Mouse (Mus musculus) megakaryocyte progenitor cell, adult 5-6 weeks (primary cell): Measurements from ENCODE around the gene Lrrc8a. TPM values are rescaled to one million over a fixed set of nuclear protein-coding genes. Genes with fewer than 3 reads are reported as not detected.

Experiments
- ATAC-seq: replicated peaks from 2 replicates; pipeline ENCODE4 v1.8.0; 2016; ENCODE audit warnings: mild to moderate bottlenecking, moderate TSS enrichment, inconsistent platforms; ENCODE audit not compliant: poor library complexity
- total RNA-seq, 2 experiments: library from RNA; stranded (forward) in 1 of 2; stranded (reverse) in 1 of 2; fragments of 157-497, 149-512 nt in 1 of 2; fragments of 200-1000 nt in 1 of 2; gene quantifications; 2 replicates each; pipeline versions ENCODE4 v1.2.3 to v1.2.4; 2015 to 2017

The Lrrc8a gene
- total RNA-seq, 2 experiments from 2014 or later: 7.4 to 11.7 TPM

DNA sequence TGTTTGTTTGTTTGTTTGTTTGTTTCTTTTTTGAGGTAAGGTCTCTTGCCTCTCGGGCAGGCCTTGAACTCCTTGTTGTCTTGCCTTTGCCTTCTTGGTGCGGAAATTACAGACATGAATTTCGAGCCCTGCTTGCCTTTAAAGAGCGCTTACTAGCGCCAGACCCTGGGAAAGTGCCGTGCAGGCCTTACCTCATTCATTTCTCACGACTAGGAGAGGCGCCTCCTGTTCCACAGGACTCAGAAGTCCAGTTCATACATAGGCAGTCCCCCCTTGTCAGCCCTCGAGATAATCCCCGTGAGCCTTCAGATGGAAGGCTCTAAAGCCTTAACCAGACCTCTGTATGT is 49.5 kb downstream of the Lrrc8a start:
- ATAC-seq: peak; percentile 24; the same call in 1 of the 2 replicates

DNA sequence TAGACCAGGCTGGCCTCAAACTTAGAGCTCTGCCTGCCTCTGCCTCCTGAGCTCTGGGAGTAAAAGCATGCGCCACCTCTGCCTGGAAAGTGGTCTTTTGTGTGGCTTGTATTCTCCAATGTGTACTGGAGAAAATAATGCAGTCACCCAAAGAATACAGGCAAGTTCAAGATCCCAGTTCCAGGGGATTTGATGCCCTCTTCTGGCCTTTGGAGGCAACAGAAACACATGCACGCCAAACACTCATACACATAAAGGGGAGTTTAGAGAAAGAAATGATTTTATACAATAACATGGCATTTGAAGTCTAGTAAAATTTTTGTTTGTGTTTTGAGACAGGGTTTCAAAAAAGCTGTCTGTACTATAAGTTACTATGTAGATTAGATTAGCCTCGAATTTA is 62.0 kb downstream of the Lrrc8a start:
- no peak for ATAC-seq

- ATAC-seq: no peak
Measured at GRCm38 (mm10) chr2:30299966-30300365, 62.5 kb downstream of the Lrrc8a start.

DNA sequence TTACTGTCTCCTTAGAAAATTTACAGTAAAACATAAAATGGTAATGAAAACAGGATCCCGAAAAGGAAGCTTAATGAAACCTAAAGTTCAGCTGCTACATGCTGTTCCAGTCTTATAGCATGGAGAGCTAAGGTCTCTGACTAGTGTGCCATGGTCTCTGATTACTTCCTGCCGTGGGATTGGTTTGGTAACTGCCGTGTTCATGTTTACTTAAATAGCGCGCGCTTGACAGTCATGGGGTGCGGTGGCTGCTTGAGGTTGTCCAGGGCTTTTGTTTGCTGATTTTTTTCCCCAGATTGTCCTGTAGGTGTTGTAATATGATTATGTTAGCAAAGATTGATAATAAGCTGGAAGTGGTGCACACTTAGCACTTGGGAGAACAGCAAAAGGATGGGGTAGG is 68.6 kb downstream of the Lrrc8a start:
- ATAC-seq: no peak

- peak; percentile 93 for ATAC-seq
Measured at GRCm38 (mm10) chr2:30309351-30309750, 71.8 kb downstream of the Lrrc8a start.

- no peak for ATAC-seq
Measured at GRCm38 (mm10) chr2:30311481-30311880, 74.0 kb downstream of the Lrrc8a start.

Other genes starting within 250 kb of the Lrrc8a start
- gene Wdr34, start 188.8 kb upstream of the Lrrc8a start, total RNA-seq (2015): 9.5 and 18.5 TPM in 2 replicates
- gene Wdr34, start 188.8 kb upstream of the Lrrc8a start, total RNA-seq (2017): 9.4 and 10.3 TPM in 2 replicates
- gene Set, start 180.3 kb upstream of the Lrrc8a start, total RNA-seq (2015): 465 and 470 TPM in 2 replicates
- gene Set, start 180.3 kb upstream of the Lrrc8a start, total RNA-seq (2017): 1,489 and 2,093 TPM in 2 replicates
- 3.1 and 3.6 TPM in 2 replicates for gene Pkn3, start 160.0 kb upstream of the Lrrc8a start, total RNA-seq (2015)
- 7.9 and 10.2 TPM in 2 replicates for gene Pkn3, start 160.0 kb upstream of the Lrrc8a start, total RNA-seq (2017)
- gene Zdhhc12, start 144.1 kb upstream of the Lrrc8a start, total RNA-seq (2015): 17.4 and 18.2 TPM in 2 replicates
- 10.7 and 13.3 TPM in 2 replicates for gene Zdhhc12, start 144.1 kb upstream of the Lrrc8a start, total RNA-seq (2017)
- gene Zer1, start 113.1 kb upstream of the Lrrc8a start, total RNA-seq (2015): 8.8 and 9.4 TPM in 2 replicates
- 6.9 and 7.9 TPM in 2 replicates for gene Zer1, start 113.1 kb upstream of the Lrrc8a start, total RNA-seq (2017)
- gene Tbc1d13, start 104.0 kb upstream of the Lrrc8a start, total RNA-seq (2015): 28.8 and 29.0 TPM in 2 replicates
- 47.2 and 65.0 TPM in 2 replicates for gene Tbc1d13, start 104.0 kb upstream of the Lrrc8a start, total RNA-seq (2017)
- 10.2 and 12.7 TPM in 2 replicates for gene Endog, start 66.2 kb upstream of the Lrrc8a start, total RNA-seq (2015)
- 4.0 and 11.6 TPM in 2 replicates for gene Endog, start 66.2 kb upstream of the Lrrc8a start, total RNA-seq (2017)
- 21.5 and 28.3 TPM in 2 replicates for gene Spout1, start 59.3 kb upstream of the Lrrc8a start, total RNA-seq (2015)
- gene Spout1, start 59.3 kb upstream of the Lrrc8a start, total RNA-seq (2017): 40.1 and 44.2 TPM in 2 replicates
- 3.0 and 5.5 TPM in 2 replicates for gene Kyat1, start 31.9 kb upstream of the Lrrc8a start, total RNA-seq (2015)
- 7.0 and 8.5 TPM in 2 replicates for gene Kyat1, start 31.9 kb upstream of the Lrrc8a start, total RNA-seq (2017)
- not detected in 2 replicates for gene Gm28035, start 2.9 kb downstream of the Lrrc8a start, total RNA-seq (2015)
- gene Gm28035, start 2.9 kb downstream of the Lrrc8a start, total RNA-seq (2017): 0.07 TPM in 1 of 2 replicates, not detected in the other
- gene Phyhd1, start 28.5 kb downstream of the Lrrc8a start, total RNA-seq (2015): 0.35 and 0.64 TPM in 2 replicates
- 0.88 and 2.8 TPM in 2 replicates for gene Phyhd1, start 28.5 kb downstream of the Lrrc8a start, total RNA-seq (2017)
- gene Gm28038, start 43.3 kb downstream of the Lrrc8a start, total RNA-seq (2015): not detected in 2 replicates
- not detected in 2 replicates for gene Gm28038, start 43.3 kb downstream of the Lrrc8a start, total RNA-seq (2017)
- gene Dolk, start 48.6 kb downstream of the Lrrc8a start, total RNA-seq (2015): 5.9 TPM in 2 replicates
- gene Dolk, start 48.6 kb downstream of the Lrrc8a start, total RNA-seq (2017): 9.3 and 14.1 TPM in 2 replicates
- gene Nup188, start 48.7 kb downstream of the Lrrc8a start, total RNA-seq (2015): 34.3 and 35.8 TPM in 2 replicates
- gene Nup188, start 48.7 kb downstream of the Lrrc8a start, total RNA-seq (2017): 21.6 and 21.7 TPM in 2 replicates
- 16.1 and 16.7 TPM in 2 replicates for gene Sh3glb2, start 121.6 kb downstream of the Lrrc8a start, total RNA-seq (2015)
- gene Sh3glb2, start 121.6 kb downstream of the Lrrc8a start, total RNA-seq (2017): 23.4 and 24.8 TPM in 2 replicates
- gene Miga2, start 126.5 kb downstream of the Lrrc8a start, total RNA-seq (2015): 4.2 and 5.0 TPM in 2 replicates
- 11.7 and 12.3 TPM in 2 replicates for gene Miga2, start 126.5 kb downstream of the Lrrc8a start, total RNA-seq (2017)
- gene Dolpp1, start 154.5 kb downstream of the Lrrc8a start, total RNA-seq (2015): 4.0 and 8.1 TPM in 2 replicates
- 16.3 and 26.0 TPM in 2 replicates for gene Dolpp1, start 154.5 kb downstream of the Lrrc8a start, total RNA-seq (2017)
- gene Crat, start 178.1 kb downstream of the Lrrc8a start, total RNA-seq (2015): 21.2 and 31.7 TPM in 2 replicates
- gene Crat, start 178.1 kb downstream of the Lrrc8a start, total RNA-seq (2017): 8.4 and 9.1 TPM in 2 replicates
- 75.9 and 90.4 TPM in 2 replicates for gene Ptpa, start 178.3 kb downstream of the Lrrc8a start, total RNA-seq (2015)
- gene Ptpa, start 178.3 kb downstream of the Lrrc8a start, total RNA-seq (2017): 63.0 and 63.3 TPM in 2 replicates
- gene Ier5l, start 236.5 kb downstream of the Lrrc8a start, total RNA-seq (2015): 0.07 and 0.12 TPM in 2 replicates
- gene Ier5l, start 236.5 kb downstream of the Lrrc8a start, total RNA-seq (2017): 0.10 and 0.96 TPM in 2 replicates